22 mouse cellular contexts compared by ENCODE assay signal in the genomic region with DNA sequence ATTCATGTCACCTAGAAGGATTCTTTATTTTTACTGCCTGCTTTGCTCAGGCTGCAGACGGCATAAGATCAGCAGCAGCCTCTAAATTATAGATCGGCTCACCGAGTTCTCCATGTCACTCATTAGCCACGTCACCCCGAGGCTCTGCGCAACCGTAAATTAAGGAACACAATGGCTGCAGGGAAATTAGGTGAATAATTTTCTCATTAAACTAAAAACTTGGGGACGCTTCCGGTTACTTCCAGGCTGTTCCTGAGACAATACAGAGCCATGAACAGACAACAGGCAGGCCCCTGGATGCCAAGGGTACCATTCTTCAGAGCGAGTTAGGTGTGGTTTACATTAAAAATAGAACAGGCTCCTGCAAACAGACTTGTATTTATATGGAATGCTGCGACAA.
DNase-seq lines count a peak whose midpoint lies in the region; ATAC-seq and TF ChIP-seq lines count a peak whose summit lies in the region.
"Had no signal": no experiment of that assay in that cellular context is flagged by ENCODE, and none has a peak within 500 bp of the region (broad histone marks: within the 10 kb centered on the region; RNA-seq: fewer than 3 reads in every experiment).

No protein-coding gene starts in this region.

- DNase-seq in forebrain, postnatal 0 days: no peak
- peak; percentile 62 for DNase-seq in midbrain, embryonic 14.5 days
- DNase-seq in midbrain, postnatal 0 days (ENCODE audit: low spot score): peak; percentile 29
- no peak for DNase-seq in frontal cortex, adult 2 months (ENCODE audit: extremely low spot score in 1 of 2, low spot score in 1 of 2)
- DNase-seq in right cerebral cortex, postnatal 14 days: no peak
- DNase-seq: cerebellum, adult 11-12 months; cerebellum, postnatal 10 days; gastrocnemius, postnatal 14 days; heart, adult 11 months; layer of hippocampus, adult 9-11 months; lung, adult 18-20 months; lung, postnatal 10 days; thymus, adult 2 months had no signal

- no peak overlapping the region for H3K4me2 ChIP-seq in forebrain, postnatal 0 days (ENCODE audit: low read depth)
- H3K4me2 ChIP-seq in forebrain, embryonic 15.5 days (replicated peaks): no peak overlapping the region
- no peak overlapping the region for H3K4me2 ChIP-seq in midbrain, embryonic 14.5 days (ENCODE audit: low read length)
- no peak overlapping the region for H3K4me2 ChIP-seq in midbrain, embryonic 16.5 days (ENCODE audit: low read length)
- H3K4me2 ChIP-seq in midbrain, postnatal 0 days (ENCODE audit: low read depth, low read length, poor library complexity, severe bottlenecking): no peak overlapping the region
- H3K4me2 ChIP-seq: heart, embryonic 11.5 days; limb, embryonic 13.5 days; liver, embryonic 12.5 days had no signal

- no peak for TF ChIP-seq CTCF in forebrain, postnatal 0 days (IDR thresholded peaks at IDR 0.05; ENCODE audit: low read depth)
- TF ChIP-seq CTCF in midbrain, postnatal 0 days (IDR thresholded peaks at IDR 0.05): no peak

- ATAC-seq in forebrain, postnatal 0 days: peak; percentile 25; the same call in 1 of the 2 replicates
- ATAC-seq in forebrain, embryonic 15.5 days (replicated peaks): no peak
- no peak for ATAC-seq in midbrain, embryonic 14.5 days (ENCODE audit: low FRiP score, low TSS enrichment)
- no peak for ATAC-seq in midbrain, embryonic 16.5 days
- ATAC-seq in midbrain, postnatal 0 days (ENCODE audit: low FRiP score): 0 out of 2 replicates have a peak, but pooled peaks have one; percentile 46
- ATAC-seq: CD4-positive, CD25-positive, alpha-beta regulatory T cell, adult 4 months; intestine, postnatal 0 days; liver, embryonic 12.5 days had no signal

- WGBS in forebrain, postnatal 0 days: 28% methylated on average over 11 of the region's 11 CpGs
- 14% methylated on average over 11 of the region's 11 CpGs for WGBS in forebrain, embryonic 15.5 days
- WGBS in midbrain, embryonic 14.5 days: 42% methylated on average over 11 of the region's 11 CpGs
- 52% methylated on average over 11 of the region's 11 CpGs for WGBS in midbrain, embryonic 16.5 days
- WGBS in midbrain, postnatal 0 days: 50% methylated on average over 11 of the region's 11 CpGs

- no peaks in the 10 kb centered on the region for H3K27me3 ChIP-seq in forebrain, postnatal 0 days (ENCODE audit: insufficient read depth, low read length)
- peaks cover 7% of the 10 kb centered on the region; the same call in 1 of the 2 replicates for H3K27me3 ChIP-seq in forebrain, embryonic 15.5 days
- no peaks in the 10 kb centered on the region for H3K27me3 ChIP-seq in midbrain, embryonic 14.5 days (ENCODE audit: control insufficient read depth, insufficient read depth, low read length)
- H3K27me3 ChIP-seq in midbrain, embryonic 16.5 days (ENCODE audit: control insufficient read depth, insufficient read depth, low read depth, low read length): no peaks in the 10 kb centered on the region
- H3K27me3 ChIP-seq in midbrain, postnatal 0 days (ENCODE audit: insufficient read depth, low read length): no peaks in the 10 kb centered on the region

- H3K27ac ChIP-seq in forebrain, postnatal 0 days (ENCODE audit: low read depth, low read length): no peak overlapping the region
- no peak overlapping the region for H3K27ac ChIP-seq in forebrain, embryonic 15.5 days (replicated peaks)
- peak overlapping the region; percentile 57 for H3K27ac ChIP-seq in midbrain, embryonic 14.5 days (replicated peaks; ENCODE audit: low read depth, low read length)
- no peak overlapping the region; the same call in 1 of the 2 replicates for H3K27ac ChIP-seq in midbrain, embryonic 16.5 days (ENCODE audit: low read length)
- H3K27ac ChIP-seq in midbrain, postnatal 0 days (ENCODE audit: low read depth, low read length): peak overlapping the region; percentile 26; the same call in 1 of the 2 replicates
- H3K27ac ChIP-seq: kidney, postnatal 0 days; limb, embryonic 13.5 days; liver, embryonic 12.5 days; stomach, postnatal 0 days had no signal

- no peak overlapping the region for H3K9ac ChIP-seq in forebrain, postnatal 0 days
- H3K9ac ChIP-seq in forebrain, embryonic 15.5 days (replicated peaks): no peak overlapping the region
- H3K9ac ChIP-seq in midbrain, embryonic 14.5 days (replicated peaks; ENCODE audit: low read length): no peak overlapping the region
- H3K9ac ChIP-seq in midbrain, embryonic 16.5 days (ENCODE audit: low read depth, low read length): no peak overlapping the region
- H3K9ac ChIP-seq in midbrain, postnatal 0 days (replicated peaks; ENCODE audit: low read length, poor library complexity, severe bottlenecking): no peak overlapping the region
- H3K9ac ChIP-seq: limb, embryonic 13.5 days; liver, embryonic 12.5 days had no signal

- H3K36me3 ChIP-seq in forebrain, postnatal 0 days (ENCODE audit: insufficient read depth): no peaks in the 10 kb centered on the region
- H3K36me3 ChIP-seq in forebrain, embryonic 15.5 days: no peaks in the 10 kb centered on the region
- no peaks in the 10 kb centered on the region for H3K36me3 ChIP-seq in midbrain, embryonic 14.5 days (ENCODE audit: control insufficient read depth, insufficient read depth, low read length)
- no peaks in the 10 kb centered on the region for H3K36me3 ChIP-seq in midbrain, embryonic 16.5 days (ENCODE audit: control insufficient read depth, insufficient read depth, low read length)
- H3K36me3 ChIP-seq in midbrain, postnatal 0 days (ENCODE audit: insufficient read depth, low read length): no peaks in the 10 kb centered on the region
- H3K36me3 ChIP-seq: limb, embryonic 13.5 days; liver, embryonic 12.5 days had no signal

- peaks cover 13% of the 10 kb centered on the region for H3K4me1 ChIP-seq in forebrain, postnatal 0 days (ENCODE audit: insufficient read depth)
- peaks cover 39% of the 10 kb centered on the region for H3K4me1 ChIP-seq in forebrain, embryonic 15.5 days
- peaks cover 42% of the 10 kb centered on the region for H3K4me1 ChIP-seq in midbrain, embryonic 14.5 days (ENCODE audit: control insufficient read depth, insufficient read depth, low read length)
- H3K4me1 ChIP-seq in midbrain, embryonic 16.5 days (ENCODE audit: control insufficient read depth, insufficient read depth, low read length): peaks cover 31% of the 10 kb centered on the region
- H3K4me1 ChIP-seq in midbrain, postnatal 0 days (ENCODE audit: insufficient read depth, low read length): peaks cover 11% of the 10 kb centered on the region
- H3K4me1 ChIP-seq: liver, embryonic 12.5 days had no signal

- H3K4me3 ChIP-seq in forebrain, postnatal 0 days (ENCODE audit: low read depth, low read length): no peak overlapping the region
- no peak overlapping the region for H3K4me3 ChIP-seq in forebrain, embryonic 15.5 days
- H3K4me3 ChIP-seq in midbrain, embryonic 14.5 days (replicated peaks; ENCODE audit: low read depth, low read length): no peak overlapping the region
- H3K4me3 ChIP-seq in midbrain, embryonic 16.5 days (ENCODE audit: low read depth, low read length): no peak overlapping the region
- H3K4me3 ChIP-seq in midbrain, postnatal 0 days (ENCODE audit: low read depth, low read length): no peak overlapping the region
- H3K4me3 ChIP-seq: limb, embryonic 13.5 days; liver, embryonic 12.5 days had no signal

- no peaks in the 10 kb centered on the region for H3K9me3 ChIP-seq in forebrain, postnatal 0 days (ENCODE audit: low read length)
- H3K9me3 ChIP-seq in forebrain, embryonic 15.5 days: no peaks in the 10 kb centered on the region
- no peaks in the 10 kb centered on the region for H3K9me3 ChIP-seq in midbrain, embryonic 14.5 days (ENCODE audit: control insufficient read depth, low read length)
- H3K9me3 ChIP-seq in midbrain, embryonic 16.5 days (replicated peaks; ENCODE audit: control insufficient read depth, low read length, poor library complexity, severe bottlenecking): no peaks in the 10 kb centered on the region
- no peaks in the 10 kb centered on the region for H3K9me3 ChIP-seq in midbrain, postnatal 0 days (ENCODE audit: low read length)
- H3K9me3 ChIP-seq: limb, embryonic 13.5 days; liver, embryonic 12.5 days had no signal

Comparison
In these comparisons a context has a peak if more than half of its experiments do, and no peak if none do; other contexts are left out.
1. ATAC-seq: peak in forebrain, postnatal 0 days (single experiment) and midbrain, postnatal 0 days (single experiment); none in forebrain, embryonic 15.5 days (single experiment), midbrain, embryonic 14.5 days (single experiment) and midbrain, embryonic 16.5 days (single experiment).
2. H3K27ac ChIP-seq: peak in midbrain, embryonic 14.5 days (single experiment) and midbrain, postnatal 0 days (single experiment); none in forebrain, postnatal 0 days (single experiment), forebrain, embryonic 15.5 days (single experiment) and midbrain, embryonic 16.5 days (single experiment).
3. DNase-seq: peak in midbrain, embryonic 14.5 days (single experiment) and midbrain, postnatal 0 days (single experiment); none in forebrain, postnatal 0 days (single experiment), frontal cortex, adult 2 months (0 of 2) and right cerebral cortex, postnatal 14 days (single experiment).